Mouse (Mus musculus) mouse trophoblast stem cell (cell line): ENCODE data around the gene Kcnj11.

ENCODE experiments used
- in situ Hi-C, 2 experiments: fragments of 300-500 bp; cut with MseI, MboI; formaldehyde crosslinking; loops; 2 replicates in 1 of 2; 3 replicates in 1 of 2; pipeline ENCODE4 v1.15.1; 2025

The Kcnj11 gene

GRCm38 (mm10) chr7:46100563-46100962 is at the start of gene Kcnj11:
Kcnj11 (minus strand) TSS chr7:46100764.
- in situ Hi-C loops, result loop anchor here in 1 of 2 experiments (10.0 kb wide), 1 partner anchor 124 kb away; no protein-coding TSS in a partner anchor

- in situ Hi-C loops, result no loop called here
These were observed 46.9 kb upstream of the Kcnj11 start for GRCm38 (mm10) chr7:46147417-46147816.

GRCm38 (mm10) chr7:46146675-46147308 is 46.2 kb upstream of the Kcnj11 start:
- in situ Hi-C loops, result no loop called here

GRCm38 (mm10) chr7:46144061-46144460 is 43.5 kb upstream of the Kcnj11 start:
- in situ Hi-C loops, result no loop called here

GRCm38 (mm10) chr7:46138329-46138930 is 37.9 kb upstream of the Kcnj11 start:
- in situ Hi-C loops, result no loop called here

- in situ Hi-C loops, result no loop called here
These were observed 33.3 kb upstream of the Kcnj11 start for GRCm38 (mm10) chr7:46133858-46134257.

GRCm38 (mm10) chr7:46132229-46132628 is 31.7 kb upstream of the Kcnj11 start:
- in situ Hi-C loops, result no loop called here

GRCm38 (mm10) chr7:46131806-46132205 is 31.2 kb upstream of the Kcnj11 start:
- in situ Hi-C loops, result no loop called here

- in situ Hi-C loops, result no loop called here
These were observed 30.7 kb upstream of the Kcnj11 start for GRCm38 (mm10) chr7:46131266-46131665.

GRCm38 (mm10) chr7:46130723-46131122 is 30.2 kb upstream of the Kcnj11 start:
- in situ Hi-C loops, result no loop called here

- in situ Hi-C loops, result no loop called here
These were observed 29.1 kb upstream of the Kcnj11 start for GRCm38 (mm10) chr7:46129463-46130179.

- in situ Hi-C loops, result no loop called here
These were observed 27.6 kb upstream of the Kcnj11 start for GRCm38 (mm10) chr7:46128196-46128595.

- in situ Hi-C loops, result no loop called here
These were observed 24.8 kb upstream of the Kcnj11 start for GRCm38 (mm10) chr7:46125340-46125739.

- in situ Hi-C loops, result no loop called here
These were observed 23.9 kb upstream of the Kcnj11 start for GRCm38 (mm10) chr7:46124460-46124859.

GRCm38 (mm10) chr7:46122964-46123363 is 22.4 kb upstream of the Kcnj11 start:
- in situ Hi-C loops, result no loop called here

GRCm38 (mm10) chr7:46117035-46117434 is 16.5 kb upstream of the Kcnj11 start:
- in situ Hi-C loops, result no loop called here

- in situ Hi-C loops, result no loop called here
These were observed 15.6 kb upstream of the Kcnj11 start for GRCm38 (mm10) chr7:46116118-46116581.

GRCm38 (mm10) chr7:46113435-46113834 is 12.9 kb upstream of the Kcnj11 start:
- in situ Hi-C loops, result no loop called here

- in situ Hi-C loops, result no loop called here
These were observed 11.4 kb upstream of the Kcnj11 start for GRCm38 (mm10) chr7:46111938-46112337.

GRCm38 (mm10) chr7:46111212-46111817 is 10.8 kb upstream of the Kcnj11 start:
- in situ Hi-C loops, result no loop called here

- in situ Hi-C loops, result no loop called here
These were observed 9.5 kb upstream of the Kcnj11 start for GRCm38 (mm10) chr7:46110079-46110478.

- in situ Hi-C loops, result loop anchor here in 1 of 2 experiments (10.0 kb wide), 1 partner anchor 119 kb away; no protein-coding TSS in a partner anchor
These were observed 4.9 kb upstream of the Kcnj11 start for GRCm38 (mm10) chr7:46105484-46105883.
